8 mouse cellular contexts compared by ENCODE assay signal in genomic region chr4:127249701-127250349, GRCm38 (mm10). TPM values are rescaled to one million over a fixed set of nuclear protein-coding genes. Genes with fewer than 3 reads are reported as not detected.
DNase-seq lines count a peak whose midpoint lies in the region; ATAC-seq lines count a peak whose summit lies in the region.

No protein-coding gene starts in this region.

- DNase-seq in adrenal gland, adult 8-10 months: peak; percentile 88
- peak; percentile 87 for DNase-seq in embryo, embryonic 9.5 days (ENCODE audit: extremely low spot score)
- DNase-seq in gastrocnemius, postnatal 4 days (ENCODE audit: low spot score in 2 of 2): peak; percentile 84 to 93
- peak; percentile 99 for DNase-seq in left cerebral cortex, postnatal 14 days (ENCODE audit: low spot score in 2 of 2)
- peak; percentile 85 for DNase-seq in midbrain, embryonic 10.5 days (ENCODE audit: low spot score)
- DNase-seq in right cerebral cortex, postnatal 4 days: peak; percentile 99
- peak; percentile 79 for DNase-seq in yolk sac, embryonic 10.5 days (ENCODE audit: low spot score)

- H3K9me3 ChIP-seq in intestine, embryonic 15.5 days: no peaks in the 10 kb centered on the region
- H3K9me3 ChIP-seq in midbrain, embryonic 10.5 days (replicated peaks): no peaks in the 10 kb centered on the region

- WGBS in intestine, embryonic 15.5 days: 4% methylated on average over 5 of the region's 5 CpGs
- WGBS in midbrain, embryonic 10.5 days: 4% methylated on average over 5 of the region's 5 CpGs

- H3K4me2 ChIP-seq in intestine, embryonic 15.5 days (replicated peaks): no peak overlapping the region

- H3K4me3 ChIP-seq in intestine, embryonic 15.5 days (replicated peaks): no peak overlapping the region
- no peak overlapping the region for H3K4me3 ChIP-seq in midbrain, embryonic 10.5 days

- 0 out of 2 replicates have a peak, but pooled peaks cover 3% of the 10 kb centered on the region for H3K4me1 ChIP-seq in intestine, embryonic 15.5 days (replicated peaks)
- peaks cover 10% of the 10 kb centered on the region for H3K4me1 ChIP-seq in midbrain, embryonic 10.5 days

- no peak overlapping the region for H3K9ac ChIP-seq in intestine, embryonic 15.5 days

- no peak overlapping the region for H3K27ac ChIP-seq in intestine, embryonic 15.5 days
- H3K27ac ChIP-seq in midbrain, embryonic 10.5 days (replicated peaks): no peak overlapping the region

- ATAC-seq in intestine, embryonic 15.5 days: peak; percentile 90

- H3K27me3 ChIP-seq in intestine, embryonic 15.5 days (replicated peaks): no peaks in the 10 kb centered on the region
- no peaks in the 10 kb centered on the region for H3K27me3 ChIP-seq in midbrain, embryonic 10.5 days (ENCODE audit: low read depth, poor library complexity, severe bottlenecking)

- intact Hi-C loops in left cerebral cortex, postnatal 14 days (cut with DNase I): loop anchor here (2.0 to 10.0 kb wide), 2 partner anchors 69 to 215 kb away; no protein-coding TSS in a partner anchor

- peaks cover 8% of the 10 kb centered on the region; the same call in 1 of the 2 replicates for H3K36me3 ChIP-seq in intestine, embryonic 15.5 days
- H3K36me3 ChIP-seq in midbrain, embryonic 10.5 days: peaks cover 23% of the 10 kb centered on the region

RNA-seq across cellular contexts. Expression of gene Smim12, which starts 6.2 kb away (rescaled TPM):
- 10 to 100 TPM; 58.8 to 73.0 (median 67.6) TPM for total RNA-seq in adrenal gland, adult 8-10 months (2022)
- total RNA-seq in gastrocnemius, postnatal 4 days (2021): 10 to 100 TPM; 31.7 to 35.6 TPM
- polyA plus RNA-seq in intestine, embryonic 15.5 days (2015; fragmentation: Nextera tagmentation; extraction: Ambion mirVana): 56.3 and 57.1 TPM in 2 replicates
- total RNA-seq in left cerebral cortex, postnatal 14 days (2021): 10 to 100 TPM; 47.2 to 47.6 TPM
- polyA plus RNA-seq in midbrain, embryonic 10.5 days (2016; fragmentation: Nextera tagmentation; extraction: Ambion mirVana): 69.3 and 75.2 TPM in 2 replicates
